ENCODE assay signal across 14 mouse cellular contexts in the genomic region with DNA sequence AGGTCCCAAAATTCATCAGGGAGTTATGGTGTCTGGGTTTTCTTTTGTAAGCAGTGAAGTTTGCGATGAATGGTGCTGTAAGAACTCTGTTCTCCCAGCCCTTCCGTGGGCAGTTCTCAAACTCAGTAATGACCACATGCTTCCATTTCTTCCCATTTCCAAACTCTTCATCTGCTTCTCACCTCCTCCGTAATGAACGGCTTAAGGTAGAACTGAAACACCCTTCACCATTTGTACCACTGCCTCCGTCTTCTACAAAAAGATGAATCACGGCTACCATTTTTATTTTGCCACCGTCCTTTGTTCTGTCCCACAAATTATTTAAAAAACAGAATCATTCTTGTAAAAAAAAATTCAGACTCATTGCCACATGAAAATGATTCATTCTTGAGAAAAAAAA.
"Had no signal": no experiment of that assay in that cellular context is flagged by ENCODE, and none has a peak within 500 bp of the region (broad histone marks: within the 10 kb centered on the region; RNA-seq: fewer than 3 reads in every experiment).

No protein-coding gene starts in this region.

- ATAC-seq: hindbrain, embryonic 16.5 days; inflammation-experienced regulatory T-cells, adult 6 months; intestine, embryonic 15.5 days; intestine, postnatal 0 days had no signal

- DNase-seq: gastrocnemius, postnatal 14 days; heart, adult 18-20 months; heart, postnatal 10 days; heart, postnatal 4 days; kidney, adult 18-20 months; kidney, adult 8-10 months; kidney, postnatal 10 days; kidney, postnatal 25 days; kidney, postnatal 4 days; liver had no signal
